Mouse (Mus musculus) intestine, embryonic 15.5 days (tissue): ENCODE measurements at regions not wholly inside any gene's neighbourhood (a gene's known extent, or its start where the extent isn't known, plus 50 kb on each side); places are given as distances from the start of the nearest gene placed in this dataset.
"Not testable (repeated sequence)": the region's sequence is repeated elsewhere in the genome, so short reads cannot be mapped to it uniquely, and the experiment has no call there.

Experiments used
- ATAC-seq: fragments of 200-750 bp; cut with Nextera tagmentation; 2 replicates; pipeline ENCODE4 v1.8.0; 2017; ENCODE audit warnings: moderate TSS enrichment, moderate library complexity
- H3K27ac ChIP-seq: fragments of 300-500 bp; sonication (generic); 2 replicates; pipeline ENCODE4 v1.5.1; 2015; ENCODE audit warnings: mild to moderate bottlenecking, inconsistent platforms
- H3K27me3 ChIP-seq: fragments of 300-500 bp; sonication (generic); replicated peaks from 2 replicates; pipeline ENCODE4 v1.6.1; 2015; ENCODE audit warnings: inconsistent platforms
- H3K36me3 ChIP-seq: fragments of 300-500 bp; sonication (generic); 2 replicates; pipeline ENCODE4 v1.6.1; 2015; ENCODE audit warnings: inconsistent platforms
- H3K4me1 ChIP-seq: fragments of 300-500 bp; sonication (generic); replicated peaks from 2 replicates; pipeline ENCODE4 v1.6.1; 2015; ENCODE audit warnings: inconsistent platforms
- H3K4me2 ChIP-seq: fragments of 300-500 bp; sonication (generic); replicated peaks from 2 replicates; pipeline ENCODE4 v1.6.1; 2015; ENCODE audit warnings: mild to moderate bottlenecking, inconsistent platforms
- H3K4me3 ChIP-seq: fragments of 300-500 bp; sonication (generic); replicated peaks from 2 replicates; pipeline ENCODE4 v1.5.1; 2015; ENCODE audit warnings: inconsistent platforms
- H3K9ac ChIP-seq: fragments of 300-500 bp; sonication (generic); 2 replicates; pipeline ENCODE4 v1.6.1; 2015; ENCODE audit warnings: inconsistent platforms
- H3K9me3 ChIP-seq: fragments of 300-500 bp; sonication (generic); 2 replicates; pipeline ENCODE4 v1.6.1; 2016; ENCODE audit warnings: inconsistent platforms
- WGBS: fragments of 180-500 bp; shearing (Covaris S2); methylation state at CpG from one replicate; pipeline ENCODE4 v1.1.7; 2015; 5-methylcytosine and 5-hydroxymethylcytosine counted together

DNA sequence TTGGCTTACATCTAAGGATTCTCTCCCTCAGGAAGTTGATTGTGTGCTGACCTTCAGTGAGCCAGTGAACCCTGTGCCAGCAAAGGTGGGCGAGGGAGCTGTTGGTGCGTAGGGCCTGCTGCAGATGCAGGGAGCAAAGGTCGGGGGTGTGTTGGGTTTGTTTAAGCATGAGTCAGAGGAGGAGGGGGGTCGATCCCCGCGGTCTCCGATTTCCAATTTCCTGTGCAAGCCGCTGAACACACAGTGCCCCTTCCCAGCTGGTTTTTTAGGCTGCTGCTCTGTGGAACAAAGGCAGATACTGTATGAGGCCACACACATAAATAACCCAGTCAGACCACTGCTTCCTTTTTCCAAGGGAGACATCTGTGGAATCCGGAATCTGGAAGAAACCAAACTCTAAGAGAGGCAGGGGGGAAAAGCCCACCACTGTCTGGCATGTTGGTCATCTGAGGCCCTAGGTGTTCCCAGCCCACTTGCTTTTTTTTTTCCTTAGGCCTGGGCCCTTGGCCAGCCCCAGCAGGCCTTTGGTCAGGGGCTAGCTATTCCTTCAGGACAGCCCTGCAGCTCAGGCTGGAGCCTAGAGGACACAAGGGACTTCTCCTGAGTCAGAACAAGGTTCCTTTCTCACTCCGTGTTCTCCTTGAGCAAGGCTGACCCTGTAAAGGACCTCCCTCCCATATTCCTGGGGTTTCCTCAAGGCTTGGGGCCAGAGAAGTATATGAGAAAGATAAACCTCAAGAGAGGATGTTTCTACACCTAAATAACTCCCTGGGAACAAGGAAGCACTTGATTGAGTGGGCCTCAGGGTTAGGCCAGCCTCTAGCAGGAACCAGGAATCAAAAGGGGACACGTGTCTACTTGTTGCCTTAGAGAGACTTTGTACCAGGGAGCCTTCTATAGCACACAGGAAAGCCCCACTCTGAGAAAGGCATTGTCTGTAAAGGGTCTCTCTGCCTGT, 119.0 kb downstream of the Tomm20 start:
- ATAC-seq = peak; percentile 73
- no peaks in the 10 kb centered on the region for H3K9me3 ChIP-seq
- H3K4me3 ChIP-seq = no peak overlapping the region
- 2% methylated on average over 11 of the region's 11 CpGs for WGBS
- peak overlapping the region; percentile 36; the same call in 1 of the 2 replicates for H3K9ac ChIP-seq
- no peaks in the 10 kb centered on the region for H3K27me3 ChIP-seq
- peak overlapping the region; percentile 100 for H3K27ac ChIP-seq
- H3K4me1 ChIP-seq = peaks cover 52% of the 10 kb centered on the region
- no peaks in the 10 kb centered on the region for H3K36me3 ChIP-seq
- H3K4me2 ChIP-seq = peak overlapping the region; percentile 34

DNA sequence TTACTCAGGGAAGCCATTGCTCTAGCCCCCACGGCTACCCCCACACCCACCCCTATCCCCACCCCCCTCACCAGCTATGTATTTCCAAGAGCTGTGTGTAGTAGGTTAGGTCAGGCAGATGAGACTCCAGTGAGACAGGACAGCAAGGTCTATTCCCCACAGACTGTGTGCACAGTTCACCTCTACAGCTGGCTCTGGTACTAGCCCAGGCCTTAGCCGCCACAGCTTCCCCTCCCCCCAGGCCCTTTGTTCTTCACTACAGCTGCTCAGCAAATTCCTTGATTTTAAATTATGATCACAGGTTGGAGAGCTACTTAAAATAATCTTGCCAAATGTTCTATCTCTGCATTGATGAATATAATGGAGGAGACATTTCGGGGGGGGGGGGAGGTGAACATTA, 119.8 kb downstream of the Tomm20 start:
- no peaks in the 10 kb centered on the region for H3K9me3 ChIP-seq
- WGBS = 14% methylated on average over 3 of the region's 3 CpGs
- H3K4me3 ChIP-seq = no peak overlapping the region
- 0 out of 2 replicates have a peak, but pooled peaks have one; percentile 26 for ATAC-seq
- H3K9ac ChIP-seq = no peak overlapping the region; the same call in 1 of the 2 replicates
- no peaks in the 10 kb centered on the region for H3K27me3 ChIP-seq
- H3K4me2 ChIP-seq = peak overlapping the region; percentile 28
- H3K27ac ChIP-seq = peak overlapping the region; percentile 100
- no peaks in the 10 kb centered on the region for H3K36me3 ChIP-seq
- peaks cover 49% of the 10 kb centered on the region for H3K4me1 ChIP-seq

DNA sequence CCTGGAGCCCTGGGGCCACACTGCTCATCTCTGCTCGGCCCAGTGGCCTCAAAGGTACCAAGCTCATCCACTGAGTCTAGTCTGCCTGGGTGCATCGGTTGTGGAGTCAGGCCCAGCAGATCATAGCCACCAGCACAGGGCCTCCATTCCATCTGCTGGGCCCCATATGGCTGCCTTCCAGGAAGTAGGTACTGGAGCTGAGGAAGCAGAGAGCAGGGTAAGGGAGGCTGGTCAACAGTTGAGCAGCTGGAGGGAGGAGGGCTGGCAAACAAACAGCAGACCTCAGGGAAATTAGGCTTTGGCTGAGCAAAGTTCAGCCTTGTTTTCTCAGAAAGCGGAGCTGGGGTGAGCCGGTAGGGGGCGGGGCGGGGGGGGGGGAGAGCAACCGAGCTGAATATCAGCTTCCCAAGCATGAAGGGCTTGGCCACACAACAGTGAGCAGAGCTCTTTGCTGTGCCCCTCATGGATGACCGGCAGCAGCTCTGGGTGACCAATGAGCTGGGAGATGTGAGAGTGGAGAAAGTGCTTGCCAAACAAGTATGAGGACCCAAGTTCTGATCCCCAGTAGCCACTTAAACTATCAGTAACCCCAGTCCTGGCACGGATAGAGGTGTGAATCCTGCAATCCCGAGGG, 121.0 kb downstream of the Tomm20 start:
- H3K9ac ChIP-seq = no peak overlapping the region
- 30% methylated on average over 10 of the region's 10 CpGs for WGBS

DNA sequence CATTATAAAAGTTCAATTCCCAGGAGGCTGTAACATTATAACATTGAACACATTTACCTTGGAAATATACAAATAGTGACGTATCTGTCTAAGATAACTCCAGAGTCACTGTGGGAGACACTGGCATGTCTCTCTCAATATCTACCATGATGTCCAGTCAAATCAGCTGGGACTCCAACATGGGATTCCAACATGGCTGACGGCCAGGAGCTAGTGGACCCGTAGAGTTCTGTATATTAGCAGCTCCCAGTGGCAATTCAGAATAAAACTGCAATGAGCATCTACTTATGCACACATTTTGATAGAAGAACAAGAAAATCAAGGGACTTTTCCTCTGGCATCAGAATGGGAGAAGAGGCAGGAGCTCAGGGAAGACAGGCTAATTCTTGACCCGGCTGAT, 123.4 kb downstream of the Tomm20 start:
- no peak overlapping the region for H3K9ac ChIP-seq
- no peak for ATAC-seq
- H3K27me3 ChIP-seq = no peaks in the 10 kb centered on the region
- H3K27ac ChIP-seq = no peak overlapping the region
- H3K9me3 ChIP-seq = no peaks in the 10 kb centered on the region
- H3K36me3 ChIP-seq = no peaks in the 10 kb centered on the region
- 91% methylated on average over 4 of the region's 4 CpGs for WGBS
- peaks cover 28% of the 10 kb centered on the region for H3K4me1 ChIP-seq
- no peak overlapping the region for H3K4me3 ChIP-seq
- H3K4me2 ChIP-seq = no peak overlapping the region

More for the DNA sequence above, 121.0 kb downstream of the Tomm20 start:
- Histone ChIP-seq H3K27me3 (no peaks in the 10 kb centered on the region), H3K27ac (peak overlapping the region; percentile 100), H3K4me3 (no peak overlapping the region), H3K9me3 (no peaks in the 10 kb centered on the region), H3K36me3 (no peaks in the 10 kb centered on the region), H3K4me2 (peak overlapping the region; percentile 25; the same call in 1 of the 2 replicates), H3K4me1 (peaks cover 39% of the 10 kb centered on the region)
- peak; percentile 58 for ATAC-seq

DNA sequence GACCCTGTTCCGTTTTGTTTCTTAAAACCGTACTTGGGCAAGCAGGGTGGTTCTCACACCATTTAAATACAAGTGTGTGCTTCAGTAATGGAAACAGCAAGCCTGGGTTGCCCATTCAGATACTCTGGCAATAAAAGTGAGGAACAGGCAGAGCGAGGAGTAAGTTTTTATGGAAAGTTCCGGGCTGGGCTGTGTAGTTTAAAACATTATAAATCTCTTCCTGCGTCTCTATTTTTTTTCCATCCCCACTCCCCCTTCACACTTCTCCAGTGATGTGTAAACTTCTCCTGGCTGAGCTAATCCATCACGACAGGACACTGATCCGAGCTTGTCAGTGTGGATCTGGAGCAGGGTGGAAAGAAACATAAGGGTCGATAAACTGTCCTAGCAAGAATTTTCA, 124.4 kb downstream of the Tomm20 start:
- Histone ChIP-seq H3K4me1 (peaks cover 20% of the 10 kb centered on the region), H3K27me3 (no peaks in the 10 kb centered on the region), H3K4me3 (no peak overlapping the region), H3K4me2 (no peak overlapping the region), H3K27ac (peak overlapping the region; percentile 62), H3K9ac (no peak overlapping the region), H3K36me3 (no peaks in the 10 kb centered on the region), H3K9me3 (no peaks in the 10 kb centered on the region)
- WGBS = 22% methylated on average over 8 of the region's 8 CpGs
- no peak for ATAC-seq

DNA sequence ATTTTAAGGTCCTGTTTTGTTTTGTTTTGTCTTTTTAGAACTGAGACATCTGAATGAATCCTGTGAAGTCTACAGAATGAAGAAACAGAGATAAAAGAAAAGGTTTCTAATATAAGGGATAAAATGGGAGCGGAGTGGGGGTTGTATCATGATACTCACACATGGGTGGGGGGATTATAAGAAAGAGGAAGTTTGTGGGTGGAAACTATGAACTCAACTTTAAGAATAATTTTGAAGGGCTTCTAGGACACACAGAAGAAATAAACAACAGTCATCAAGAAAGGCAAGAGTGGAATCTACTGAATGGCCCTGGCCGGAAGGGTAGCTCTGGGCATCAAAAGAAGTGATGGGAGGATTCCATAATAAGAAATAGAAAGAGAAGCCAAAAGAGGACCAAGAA, 125.1 kb downstream of the Tomm20 start:
- 93% methylated on average over 2 of the region's 2 CpGs for WGBS
- Histone ChIP-seq H3K4me3 (no peak overlapping the region), H3K36me3 (no peaks in the 10 kb centered on the region), H3K27me3 (no peaks in the 10 kb centered on the region), H3K27ac (0 out of 2 replicates have a peak overlapping the region, but pooled peaks have one; percentile 62), H3K9ac (no peak overlapping the region), H3K4me1 (peaks cover 15% of the 10 kb centered on the region), H3K4me2 (no peak overlapping the region), H3K9me3 (no peaks in the 10 kb centered on the region)
- no peak for ATAC-seq

DNA sequence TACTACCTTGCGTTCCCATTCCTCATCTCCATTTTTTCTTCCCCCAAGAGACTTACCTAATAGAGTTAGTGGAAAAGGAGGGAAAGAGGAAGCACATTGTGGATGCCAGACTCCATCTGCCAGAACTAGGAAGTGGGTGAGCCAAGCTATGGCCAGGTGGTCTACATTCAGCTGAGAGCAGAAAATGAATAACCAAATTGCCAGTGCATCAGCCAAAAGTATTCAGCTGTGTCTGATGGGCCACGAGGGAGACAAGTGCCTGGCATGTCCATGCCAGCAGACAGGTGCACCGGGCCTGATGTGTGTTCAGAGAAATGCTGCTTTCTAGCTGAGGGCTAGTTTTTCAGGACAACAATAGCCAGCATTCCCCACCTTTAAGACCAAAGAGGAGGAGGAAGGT, 126.4 kb downstream of the Tomm20 start:
- Histone ChIP-seq H3K9me3 (no peaks in the 10 kb centered on the region), H3K36me3 (no peaks in the 10 kb centered on the region), H3K27me3 (no peaks in the 10 kb centered on the region), H3K4me3 (no peak overlapping the region), H3K4me1 (peaks cover 4% of the 10 kb centered on the region), H3K4me2 (no peak overlapping the region), H3K27ac (no peak overlapping the region), H3K9ac (no peak overlapping the region)
- WGBS = 92% methylated on average over 3 of the region's 3 CpGs
- ATAC-seq = no peak

DNA sequence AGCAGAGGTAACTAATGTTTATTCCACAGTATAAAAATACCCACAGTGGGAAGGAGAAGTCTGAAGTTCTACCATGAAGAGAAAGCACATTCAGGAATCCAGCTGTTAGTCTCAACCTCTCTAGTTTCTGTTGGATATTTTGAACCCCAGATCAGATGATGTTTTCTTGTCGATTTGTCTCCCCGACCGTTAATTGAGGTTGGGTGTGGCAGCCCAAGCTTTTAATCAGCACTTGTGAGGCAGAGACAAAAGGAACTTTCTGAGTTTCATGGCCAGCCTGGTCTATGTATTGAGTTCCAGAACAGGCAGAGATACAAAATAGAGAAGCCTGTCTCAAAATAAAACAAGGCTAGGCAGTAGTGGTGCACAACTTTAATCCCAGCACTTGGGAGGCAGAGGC, 129.5 kb downstream of the Tomm20 start:
- Histone ChIP-seq H3K36me3 (no peaks in the 10 kb centered on the region), H3K9ac (no peak overlapping the region), H3K4me3 (no peak overlapping the region), H3K4me1 (peaks cover 4% of the 10 kb centered on the region; the same call in 1 of the 2 replicates), H3K9me3 (no peaks in the 10 kb centered on the region), H3K27ac (no peak overlapping the region), H3K4me2 (no peak overlapping the region), H3K27me3 (no peaks in the 10 kb centered on the region)
- ATAC-seq = no peak
- 80% methylated on average over 3 of the region's 3 CpGs for WGBS

DNA sequence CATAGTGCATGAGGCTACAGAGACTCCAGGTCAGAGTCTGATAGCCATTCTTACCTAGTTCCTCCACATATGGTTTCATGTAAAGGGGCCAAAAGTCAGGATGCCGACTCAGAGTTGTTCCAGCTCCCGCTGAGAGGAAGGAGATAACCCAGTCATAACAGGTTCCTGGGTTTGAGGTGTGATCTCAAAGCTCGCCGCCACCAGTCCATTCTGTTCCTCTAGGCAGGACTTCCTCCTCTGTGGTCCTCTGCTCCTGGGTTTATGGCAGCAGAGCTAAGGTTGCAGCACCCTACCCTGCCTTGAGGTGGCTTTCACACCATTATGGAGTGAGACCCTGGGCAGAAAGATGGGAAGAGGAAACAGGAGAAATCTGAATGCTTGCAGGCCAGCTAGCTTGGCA, 131.2 kb downstream of the Tomm20 start:
- ATAC-seq = peak; percentile 66
- no peaks in the 10 kb centered on the region for H3K36me3 ChIP-seq
- no peak overlapping the region for H3K9ac ChIP-seq
- H3K27me3 ChIP-seq = no peaks in the 10 kb centered on the region
- 72% methylated on average over 4 of the region's 4 CpGs for WGBS
- H3K27ac ChIP-seq = no peak overlapping the region
- H3K4me3 ChIP-seq = no peak overlapping the region
- no peak overlapping the region for H3K4me2 ChIP-seq
- H3K9me3 ChIP-seq = no peaks in the 10 kb centered on the region
- H3K4me1 ChIP-seq = no peaks in the 10 kb centered on the region; the same call in 1 of the 2 replicates

DNA sequence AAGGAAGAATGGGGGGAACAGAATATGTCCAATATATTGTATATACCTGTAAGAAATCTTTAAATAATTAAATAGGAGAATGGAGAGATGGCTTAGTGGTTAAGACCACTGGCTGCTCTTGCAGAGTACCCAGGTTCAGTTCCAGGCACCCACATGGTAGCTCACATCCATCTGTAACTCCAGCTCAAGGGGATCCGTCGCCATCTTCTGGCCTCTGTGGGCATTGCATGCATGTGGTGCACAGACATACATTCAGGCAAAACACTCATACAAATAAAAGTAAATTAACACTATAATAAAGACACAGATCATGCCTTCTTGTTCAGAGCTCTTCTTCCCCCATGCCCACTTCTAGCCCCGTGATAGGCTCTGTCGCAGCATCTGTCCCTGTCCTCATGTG, 132.0 kb downstream of the Tomm20 start:
- no peaks in the 10 kb centered on the region; the same call in 1 of the 2 replicates for H3K4me1 ChIP-seq

DNA sequence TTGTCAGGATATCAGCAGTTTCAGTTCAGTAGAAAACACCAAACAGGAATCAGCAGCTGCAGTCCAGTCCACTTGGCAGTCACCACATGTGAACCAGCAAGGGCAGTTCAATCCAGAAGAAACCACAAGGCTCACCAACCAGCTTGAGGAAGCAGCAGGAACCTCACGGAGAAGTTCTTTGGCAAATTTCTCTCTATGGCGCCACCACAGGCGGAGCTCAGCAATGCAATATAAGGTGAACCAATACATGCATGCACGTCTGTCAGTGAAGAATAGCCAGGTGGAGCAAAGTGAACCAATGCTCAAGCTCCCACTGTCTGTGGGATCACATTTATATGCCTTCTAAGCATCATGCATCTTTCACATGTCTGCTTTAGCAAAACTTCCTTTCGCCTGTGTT, 132.9 kb downstream of the Tomm20 start:
- H3K9me3 ChIP-seq = no peaks in the 10 kb centered on the region
- H3K9ac ChIP-seq = no peak overlapping the region
- H3K27ac ChIP-seq = no peak overlapping the region
- H3K4me1 ChIP-seq = no peaks in the 10 kb centered on the region; the same call in 1 of the 2 replicates
- H3K4me3 ChIP-seq = no peak overlapping the region
- H3K36me3 ChIP-seq = no peaks in the 10 kb centered on the region
- WGBS = 95% methylated on average over 5 of the region's 5 CpGs
- no peak for ATAC-seq
- no peaks in the 10 kb centered on the region for H3K27me3 ChIP-seq
- H3K4me2 ChIP-seq = no peak overlapping the region

More for the DNA sequence above, 132.0 kb downstream of the Tomm20 start:
- Histone ChIP-seq H3K9me3 (no peaks in the 10 kb centered on the region), H3K9ac (no peak overlapping the region), H3K27me3 (no peaks in the 10 kb centered on the region), H3K36me3 (no peaks in the 10 kb centered on the region), H3K4me3 (no peak overlapping the region), H3K27ac (no peak overlapping the region), H3K4me2 (no peak overlapping the region)
- no peak for ATAC-seq
- 82% methylated on average over 4 of the region's 4 CpGs for WGBS

DNA sequence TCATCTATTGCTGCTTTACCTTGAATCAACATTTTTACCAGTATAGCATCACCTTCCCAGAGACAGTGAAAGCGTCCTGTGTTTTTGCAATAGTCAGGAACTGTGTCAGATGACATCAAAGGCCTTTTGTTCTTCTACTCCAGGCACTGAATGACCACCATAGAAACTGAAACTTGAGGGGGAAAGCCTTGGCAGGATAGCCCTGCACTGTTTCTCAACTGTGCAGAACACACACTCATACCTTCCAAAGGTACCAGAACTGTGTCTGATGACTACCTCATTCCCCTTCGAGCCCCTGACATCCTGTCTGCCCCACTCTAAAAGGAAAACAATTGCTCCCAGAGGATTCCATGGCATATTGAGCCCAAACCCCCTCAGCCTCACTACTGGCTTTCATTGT, 134.3 kb downstream of the Tomm20 start:
- WGBS = 66% methylated on average over 2 of the region's 2 CpGs
- not testable (repeated sequence) for H3K9ac ChIP-seq, H3K4me2 ChIP-seq, H3K27me3 ChIP-seq, H3K36me3 ChIP-seq, H3K4me3 ChIP-seq, H3K4me1 ChIP-seq, H3K27ac ChIP-seq, H3K9me3 ChIP-seq, ATAC-seq
